Mouse (Mus musculus) thymus, postnatal 14 days (tissue): ENCODE measurements around the gene Ciao1.
A peak's percentile ranks its signal among the peaks of the same experiment; 100 is the strongest.
"Not testable (repeated sequence)": the region's sequence is repeated elsewhere in the genome, so short reads cannot be mapped to it uniquely, and the experiment has no call there.

Experiments
- DNase-seq: peaks from one replicate; pipeline ENCODE4 v3.0.0; 2021

Gene Ciao1

DNA sequence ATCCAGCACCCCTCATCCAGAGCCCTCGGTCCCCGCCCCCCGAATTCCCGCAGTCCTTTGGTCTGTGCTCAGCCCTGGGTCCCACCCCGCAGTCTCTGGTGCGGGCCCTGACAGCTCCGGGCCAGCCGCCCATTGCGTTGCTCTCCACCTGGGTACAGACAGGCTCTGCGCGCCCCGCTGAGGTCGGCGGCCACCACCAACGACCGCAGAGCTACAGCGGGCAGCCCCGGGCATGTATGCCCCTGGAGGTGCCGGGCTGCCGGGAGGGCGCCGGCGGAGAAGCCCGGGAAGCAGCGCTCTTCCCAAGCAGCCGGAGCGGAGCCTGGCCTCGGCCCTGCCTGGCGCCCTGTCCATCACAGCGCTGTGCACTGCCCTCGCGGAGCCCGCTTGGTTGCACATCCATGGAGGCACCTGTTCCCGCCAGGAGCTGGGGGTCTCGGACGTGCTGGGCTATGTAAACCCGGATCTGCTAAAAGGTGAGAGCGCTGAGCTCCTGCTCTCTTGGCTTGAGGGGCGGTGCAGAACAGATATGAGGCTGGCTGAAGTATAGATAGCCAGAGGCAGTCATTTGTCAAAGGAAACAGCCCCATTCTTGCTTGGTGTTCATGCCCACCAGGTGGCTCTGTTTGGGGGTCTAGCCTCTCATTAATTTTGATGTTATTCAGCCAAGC lies 853 bp upstream of the Ciao1 start:
- DNase-seq, result peak; percentile 66

DNA sequence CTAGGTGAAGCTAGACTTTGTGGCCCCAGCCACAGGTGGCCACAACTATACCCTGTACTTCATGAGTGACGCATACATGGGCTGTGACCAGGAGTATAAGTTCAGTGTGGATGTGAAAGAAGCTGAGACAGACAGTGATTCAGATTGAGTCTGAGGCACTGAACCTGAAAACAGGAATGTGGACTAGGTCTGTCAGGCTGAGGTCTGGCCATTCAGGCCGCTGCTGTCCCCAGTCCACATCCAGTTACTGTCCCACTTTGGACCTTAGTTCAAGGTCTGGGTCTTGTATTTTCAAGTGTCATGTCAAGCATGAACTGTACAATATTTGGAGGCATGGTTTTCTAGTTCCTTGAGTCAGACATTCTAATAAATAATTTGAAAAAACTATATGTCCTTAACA lies 7.6 kb downstream of the Ciao1 start:
- no peak for DNase-seq

GRCm38 (mm10) chr2:127237897-127238610 lies 9.6 kb downstream of the Ciao1 start:
- no peak for DNase-seq

- no peak for DNase-seq
Observed at GRCm38 (mm10) chr2:127225261-127225660, 22.4 kb downstream of the Ciao1 start.

DNA sequence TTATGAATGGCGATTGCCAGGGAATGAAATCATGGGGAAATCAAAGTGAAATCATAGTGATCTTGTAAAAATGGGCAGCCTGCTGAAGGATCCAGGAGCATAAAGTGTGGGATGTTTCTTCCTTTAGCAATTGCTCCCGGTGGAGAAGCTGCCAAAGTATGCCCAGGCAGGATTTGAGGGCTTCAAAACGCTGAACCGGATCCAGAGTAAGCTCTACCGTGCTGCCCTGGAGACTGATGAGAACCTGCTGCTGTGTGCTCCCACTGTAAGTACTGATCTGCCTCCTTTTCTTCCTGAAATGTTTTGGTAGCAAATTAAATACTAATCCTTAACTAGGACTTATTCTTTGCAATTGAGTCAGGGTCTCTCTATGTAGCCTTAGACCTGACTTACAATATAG lies 29.9 kb downstream of the Ciao1 start:
- DNase-seq, result no peak

DNA sequence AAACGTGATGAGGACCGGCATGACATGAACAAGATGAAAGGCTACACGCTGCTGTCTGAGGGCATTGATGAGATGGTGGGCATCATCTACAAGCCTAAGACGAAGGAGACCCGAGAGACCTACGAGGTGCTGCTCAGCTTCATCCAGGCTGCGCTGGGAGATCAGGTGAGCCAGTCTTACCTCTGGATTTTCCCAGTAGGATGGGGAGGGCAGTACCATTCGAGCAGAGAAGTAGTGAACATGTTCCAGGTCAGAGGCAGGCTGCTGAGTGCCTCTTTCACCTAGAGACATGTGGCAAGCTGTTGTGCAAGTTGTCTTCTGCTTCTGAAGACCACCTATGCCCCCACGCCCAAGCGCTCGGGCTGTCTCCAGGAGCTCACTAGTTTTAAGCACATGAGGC lies 36.9 kb downstream of the Ciao1 start:
- no peak for DNase-seq

GRCm38 (mm10) chr2:127208452-127208769 lies 39.2 kb downstream of the Ciao1 start:
- DNase-seq, result no peak

- DNase-seq, result peak; percentile 94
Observed at GRCm38 (mm10) chr2:127207547-127208451, 39.8 kb downstream of the Ciao1 start, which contains the start of the genes 1810024B03Rik and Snrnp200. TSS of gene 1810024B03Rik (minus strand) at chr2:127208280. TSS of gene Snrnp200 (plus strand) at chr2:127208386.

DNA sequence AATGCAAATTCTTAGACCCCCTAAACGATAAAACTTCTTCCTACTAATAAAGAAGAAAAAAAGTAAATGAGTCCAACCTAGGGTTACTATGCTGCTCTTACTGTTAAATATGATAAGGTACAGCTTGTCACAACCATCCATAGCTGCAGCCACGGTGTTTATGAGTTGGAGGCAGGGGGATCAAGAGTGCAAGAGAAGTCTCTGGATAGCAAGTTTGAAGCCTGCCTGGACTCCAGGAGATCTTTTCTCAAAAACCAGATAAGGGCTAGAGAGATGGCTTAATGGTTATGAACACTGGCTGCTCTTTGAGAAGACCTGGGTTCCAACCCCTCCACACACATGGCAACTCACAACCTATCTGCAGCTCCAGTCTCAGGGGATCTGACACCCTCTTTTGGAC lies 40.7 kb downstream of the Ciao1 start:
- DNase-seq, result no peak

GRCm38 (mm10) chr2:127205936-127206335 lies 41.7 kb downstream of the Ciao1 start:
- DNase-seq, result not testable (repeated sequence)

DNA sequence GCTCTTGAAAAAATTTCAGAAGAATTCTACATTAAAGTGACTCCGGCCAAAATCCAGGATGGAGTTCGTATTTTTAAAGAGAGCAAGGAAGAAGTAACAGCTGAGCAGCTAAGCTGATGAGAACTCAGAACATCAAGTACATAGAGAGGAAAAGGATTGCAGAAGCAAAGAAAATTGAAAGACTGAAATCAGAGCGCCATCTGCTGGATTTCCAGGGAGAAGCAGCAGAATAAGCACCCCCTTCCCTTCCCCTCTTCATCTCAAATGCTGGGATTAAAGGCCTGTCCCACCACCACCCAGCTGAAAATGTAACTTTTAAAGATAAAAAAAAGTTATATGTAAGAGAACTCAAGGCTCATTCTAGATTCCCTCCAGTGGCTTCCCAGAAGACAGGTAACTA lies 42.7 kb downstream of the Ciao1 start:
- peak; percentile 67 for DNase-seq
